Mouse (Mus musculus) heart, embryonic 13.5 days (tissue): Measurements from ENCODE around the gene Mylk. TPM values are rescaled to one million over a fixed set of nuclear protein-coding genes. Genes with fewer than 3 reads are reported as not detected.

Source experiments
- ATAC-seq: fragments of 200-750 bp; cut with Nextera tagmentation; 2 replicates; pipeline ENCODE4 v1.8.0; 2017; ENCODE audit warnings: moderate TSS enrichment; ENCODE audit not compliant: insufficient number of reproducible peaks, low FRiP score, low TSS enrichment; ENCODE audit errors: extremely low read depth
- H3K27ac ChIP-seq: fragments of 300-500 bp; sonication (generic); replicated peaks from 2 replicates; pipeline ENCODE4 v1.5.1; 2015; ENCODE audit warnings: moderate library complexity, mild to moderate bottlenecking, inconsistent platforms
- H3K27me3 ChIP-seq: fragments of 300-500 bp; sonication (generic); replicated peaks from 2 replicates; pipeline ENCODE4 v1.6.1; 2015; ENCODE audit warnings: mild to moderate bottlenecking, inconsistent platforms
- H3K36me3 ChIP-seq: fragments of 300-500 bp; sonication (generic); 2 replicates; pipeline ENCODE4 v1.6.1; 2015; ENCODE audit warnings: mild to moderate bottlenecking, inconsistent platforms
- H3K4me1 ChIP-seq: fragments of 300-500 bp; sonication (generic); 2 replicates; pipeline ENCODE4 v1.6.1; 2015; ENCODE audit warnings: inconsistent platforms
- H3K4me2 ChIP-seq: fragments of 300-500 bp; sonication (generic); 2 replicates; pipeline ENCODE4 v1.6.1; 2015; ENCODE audit warnings: inconsistent platforms, mild to moderate bottlenecking, moderate library complexity
- H3K4me3 ChIP-seq: fragments of 300-500 bp; sonication (generic); 2 replicates; pipeline ENCODE4 v1.5.1; 2015; ENCODE audit warnings: moderate library complexity, mild to moderate bottlenecking, inconsistent platforms
- H3K9ac ChIP-seq: fragments of 300-500 bp; sonication (generic); 2 replicates; pipeline ENCODE4 v1.6.1; 2015; ENCODE audit warnings: inconsistent platforms, mild to moderate bottlenecking, moderate library complexity
- H3K9me3 ChIP-seq: fragments of 300-500 bp; sonication (generic); 2 replicates; pipeline ENCODE4 v1.6.1; 2016; ENCODE audit warnings: inconsistent platforms
- WGBS: fragments of 180-500 bp; shearing (Covaris S2); methylation state at CpG from one replicate; pipeline ENCODE4 v1.1.7; 2015; ENCODE audit warnings: mixed read lengths; 5-methylcytosine and 5-hydroxymethylcytosine counted together
- polyA plus RNA-seq: library from polyadenylated mRNA; unstranded; fragments of >200 nt; fragmentation: Nextera tagmentation; extraction: Ambion mirVana; gene quantifications from 2 replicates; pipeline ENCODE4 v1.2.1, GENCODE M21; 2015

Mylk gene
- polyA plus RNA-seq, 1 experiment from 2014 or later = 9.1 TPM

- no peaks in the 10 kb centered on the region for H3K27me3 ChIP-seq
- no peaks in the 10 kb centered on the region for H3K36me3 ChIP-seq
- 87% methylated on average over 4 of the region's 4 CpGs for WGBS
- no peak overlapping the region for H3K4me3 ChIP-seq
- no peak for ATAC-seq
- no peak overlapping the region for H3K9ac ChIP-seq
- H3K4me1 ChIP-seq = no peaks in the 10 kb centered on the region
- no peak overlapping the region for H3K4me2 ChIP-seq
- H3K9me3 ChIP-seq = no peaks in the 10 kb centered on the region
- no peak overlapping the region for H3K27ac ChIP-seq
Observed at GRCm38 (mm10) chr16:34770127-34770526, 25.1 kb downstream of the Mylk start.

DNA sequence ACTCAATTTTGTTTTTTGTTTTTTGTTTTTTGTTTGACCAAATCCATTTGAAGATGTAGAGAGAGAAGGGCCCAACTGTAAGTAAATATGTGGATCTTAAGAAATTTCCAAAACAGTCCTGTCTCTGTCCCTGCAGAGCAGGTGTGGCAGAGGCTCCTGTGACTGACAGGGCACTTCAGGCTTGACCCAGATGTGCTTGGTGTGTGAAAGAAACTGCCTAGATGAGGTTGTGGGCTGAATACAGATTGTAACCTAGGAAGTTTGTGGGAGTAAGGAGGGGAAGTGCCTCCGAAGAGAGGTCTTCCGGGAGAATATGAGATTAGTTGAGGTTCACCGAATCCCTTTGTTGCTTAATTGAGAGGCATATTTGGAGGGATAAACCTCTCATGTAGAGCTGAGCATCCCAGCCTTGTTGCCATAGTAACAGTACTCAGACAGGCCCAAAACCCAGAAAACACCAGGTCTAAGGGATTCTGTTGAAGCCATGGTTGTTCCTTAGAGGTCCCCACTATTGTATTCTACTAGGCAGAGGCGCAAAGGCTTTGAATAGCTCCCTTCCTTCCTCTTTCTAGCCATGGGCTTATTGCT lies 27.5 kb downstream of the Mylk start:
- no peaks in the 10 kb centered on the region for H3K36me3 ChIP-seq
- H3K27me3 ChIP-seq = no peaks in the 10 kb centered on the region
- 71% methylated on average over 4 of the region's 4 CpGs for WGBS
- H3K4me2 ChIP-seq = no peak overlapping the region
- no peak for ATAC-seq
- H3K9ac ChIP-seq = no peak overlapping the region
- H3K27ac ChIP-seq = no peak overlapping the region
- no peak overlapping the region for H3K4me3 ChIP-seq
- H3K9me3 ChIP-seq = no peaks in the 10 kb centered on the region
- H3K4me1 ChIP-seq = no peaks in the 10 kb centered on the region

GRCm38 (mm10) chr16:34782442-34782841 lies 37.4 kb downstream of the Mylk start:
- H3K27ac ChIP-seq = no peak overlapping the region
- no peaks in the 10 kb centered on the region for H3K4me1 ChIP-seq
- no peaks in the 10 kb centered on the region for H3K27me3 ChIP-seq
- H3K36me3 ChIP-seq = no peaks in the 10 kb centered on the region
- H3K9ac ChIP-seq = no peak overlapping the region
- H3K4me2 ChIP-seq = no peak overlapping the region
- WGBS = 64% methylated on average over 1 of the region's 1 CpGs
- ATAC-seq = no peak
- H3K9me3 ChIP-seq = no peaks in the 10 kb centered on the region
- H3K4me3 ChIP-seq = no peak overlapping the region

DNA sequence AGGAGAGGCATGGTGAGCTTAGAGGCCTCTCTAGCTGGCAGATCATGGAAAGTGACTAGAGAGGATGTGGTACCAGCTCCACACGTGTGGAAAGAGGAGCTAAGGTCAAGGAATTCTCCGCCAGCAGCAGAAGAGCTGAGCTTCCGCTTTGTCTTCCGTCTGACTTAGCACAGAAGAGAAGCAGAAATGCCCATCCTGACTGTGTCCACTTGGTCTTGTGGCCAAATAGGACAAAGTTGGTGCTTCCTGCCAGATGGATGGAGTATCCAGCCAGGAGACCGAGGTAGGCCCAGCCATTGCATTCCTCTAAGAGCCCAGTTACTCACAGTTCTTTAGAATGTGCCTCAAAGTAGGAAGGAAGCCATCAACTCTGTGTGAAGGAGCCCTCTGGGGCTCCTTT lies 38.5 kb downstream of the Mylk start:
- no peak overlapping the region for H3K9ac ChIP-seq
- WGBS = 76% methylated on average over 5 of the region's 5 CpGs
- no peak for ATAC-seq

GRCm38 (mm10) chr16:34784675-34785074 lies 39.7 kb downstream of the Mylk start:
- ATAC-seq = no peak
- H3K4me1 ChIP-seq = no peaks in the 10 kb centered on the region
- no peak overlapping the region for H3K4me3 ChIP-seq
- H3K27me3 ChIP-seq = no peaks in the 10 kb centered on the region
- no peaks in the 10 kb centered on the region for H3K9me3 ChIP-seq
- no peaks in the 10 kb centered on the region for H3K36me3 ChIP-seq
- H3K9ac ChIP-seq = no peak overlapping the region
- no peak overlapping the region for H3K4me2 ChIP-seq
- WGBS = 65% methylated on average over 4 of the region's 4 CpGs
- H3K27ac ChIP-seq = no peak overlapping the region

More for the DNA sequence above, 38.5 kb downstream of the Mylk start:
- H3K27ac ChIP-seq = no peak overlapping the region
- no peaks in the 10 kb centered on the region for H3K4me1 ChIP-seq
- H3K4me3 ChIP-seq = no peak overlapping the region
- H3K36me3 ChIP-seq = no peaks in the 10 kb centered on the region
- no peak overlapping the region for H3K4me2 ChIP-seq
- no peaks in the 10 kb centered on the region for H3K27me3 ChIP-seq
- H3K9me3 ChIP-seq = no peaks in the 10 kb centered on the region

DNA sequence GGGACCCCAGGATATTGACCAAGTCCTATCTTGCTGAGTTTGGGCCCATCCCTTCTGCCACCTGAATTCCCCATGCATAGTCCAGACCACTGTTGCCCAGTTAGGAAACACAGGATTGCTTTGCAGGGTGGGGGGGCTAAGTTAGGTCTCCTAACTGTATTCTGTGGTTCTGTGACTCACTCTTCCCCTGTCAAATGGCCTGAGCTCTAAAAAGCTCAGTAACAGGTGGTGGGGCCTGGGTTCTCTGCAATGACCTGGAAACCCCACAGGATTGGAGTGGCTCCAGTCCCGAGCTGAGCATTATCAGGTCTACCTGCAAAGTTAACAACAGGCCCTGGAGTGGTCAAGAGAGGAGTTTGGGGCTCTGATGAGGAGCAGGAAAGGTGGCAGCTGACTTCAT lies 47.5 kb downstream of the Mylk start:
- H3K9ac ChIP-seq = no peak overlapping the region
- H3K9me3 ChIP-seq = no peaks in the 10 kb centered on the region
- peak overlapping the region; percentile 8; the same call in 1 of the 2 replicates for H3K27ac ChIP-seq
- ATAC-seq = no peak
- no peak overlapping the region for H3K4me3 ChIP-seq
- peaks cover 30% of the 10 kb centered on the region for H3K4me1 ChIP-seq
- WGBS = 30% methylated on average over 1 of the region's 1 CpGs
- H3K36me3 ChIP-seq = no peaks in the 10 kb centered on the region
- no peaks in the 10 kb centered on the region; the same call in 1 of the 2 replicates for H3K27me3 ChIP-seq
- H3K4me2 ChIP-seq = no peak overlapping the region

GRCm38 (mm10) chr16:34793000-34793399 lies 48.0 kb downstream of the Mylk start:
- H3K9me3 ChIP-seq = no peaks in the 10 kb centered on the region
- WGBS = 42% methylated on average over 5 of the region's 5 CpGs
- peaks cover 30% of the 10 kb centered on the region for H3K4me1 ChIP-seq
- H3K4me3 ChIP-seq = no peak overlapping the region
- no peak overlapping the region for H3K4me2 ChIP-seq
- 0 out of 2 replicates have a peak overlapping the region, but pooled peaks have one; percentile 8 for H3K27ac ChIP-seq
- no peak for ATAC-seq
- no peaks in the 10 kb centered on the region for H3K36me3 ChIP-seq
- H3K27me3 ChIP-seq = no peaks in the 10 kb centered on the region; the same call in 1 of the 2 replicates
- no peak overlapping the region for H3K9ac ChIP-seq

DNA sequence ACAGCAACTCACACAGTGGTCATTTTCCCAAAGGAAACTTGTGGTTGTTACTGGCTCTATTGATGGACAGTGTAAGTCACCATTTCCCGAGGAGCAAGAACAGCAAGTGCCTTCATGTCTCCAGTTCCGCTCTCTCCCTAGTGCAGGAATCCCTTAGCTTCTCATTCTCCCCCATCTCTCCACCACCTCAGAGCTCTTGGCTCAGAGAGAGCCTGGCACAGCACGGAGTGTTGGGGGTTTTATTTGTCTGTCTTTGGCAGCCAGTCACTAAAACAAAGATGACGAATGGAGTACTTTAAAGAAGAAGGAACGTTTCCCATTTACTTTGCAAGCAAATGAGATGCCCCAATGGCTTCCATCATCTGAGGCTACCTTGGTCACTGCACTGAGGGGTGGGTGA lies 56.2 kb downstream of the Mylk start:
- Histone ChIP-seq H3K9me3 (no peaks in the 10 kb centered on the region), H3K9ac (no peak overlapping the region), H3K4me2 (no peak overlapping the region), H3K27me3 (peaks cover 12% of the 10 kb centered on the region; the same call in 1 of the 2 replicates), H3K36me3 (no peaks in the 10 kb centered on the region), H3K4me3 (no peak overlapping the region), H3K4me1 (peaks cover 5% of the 10 kb centered on the region; the same call in 1 of the 2 replicates), H3K27ac (no peak overlapping the region)
- 69% methylated on average over 5 of the region's 5 CpGs for WGBS
- no peak for ATAC-seq

- 41% methylated on average over 11 of the region's 11 CpGs for WGBS
- Histone ChIP-seq H3K4me3 (no peak overlapping the region), H3K36me3 (no peaks in the 10 kb centered on the region), H3K4me1 (peaks cover 24% of the 10 kb centered on the region), H3K9me3 (no peaks in the 10 kb centered on the region), H3K27me3 (peaks cover 15% of the 10 kb centered on the region; the same call in 1 of the 2 replicates), H3K4me2 (no peak overlapping the region), H3K9ac (no peak overlapping the region), H3K27ac (no peak overlapping the region)
- ATAC-seq = no peak
Observed at GRCm38 (mm10) chr16:34804286-34805010, 59.4 kb downstream of the Mylk start.

DNA sequence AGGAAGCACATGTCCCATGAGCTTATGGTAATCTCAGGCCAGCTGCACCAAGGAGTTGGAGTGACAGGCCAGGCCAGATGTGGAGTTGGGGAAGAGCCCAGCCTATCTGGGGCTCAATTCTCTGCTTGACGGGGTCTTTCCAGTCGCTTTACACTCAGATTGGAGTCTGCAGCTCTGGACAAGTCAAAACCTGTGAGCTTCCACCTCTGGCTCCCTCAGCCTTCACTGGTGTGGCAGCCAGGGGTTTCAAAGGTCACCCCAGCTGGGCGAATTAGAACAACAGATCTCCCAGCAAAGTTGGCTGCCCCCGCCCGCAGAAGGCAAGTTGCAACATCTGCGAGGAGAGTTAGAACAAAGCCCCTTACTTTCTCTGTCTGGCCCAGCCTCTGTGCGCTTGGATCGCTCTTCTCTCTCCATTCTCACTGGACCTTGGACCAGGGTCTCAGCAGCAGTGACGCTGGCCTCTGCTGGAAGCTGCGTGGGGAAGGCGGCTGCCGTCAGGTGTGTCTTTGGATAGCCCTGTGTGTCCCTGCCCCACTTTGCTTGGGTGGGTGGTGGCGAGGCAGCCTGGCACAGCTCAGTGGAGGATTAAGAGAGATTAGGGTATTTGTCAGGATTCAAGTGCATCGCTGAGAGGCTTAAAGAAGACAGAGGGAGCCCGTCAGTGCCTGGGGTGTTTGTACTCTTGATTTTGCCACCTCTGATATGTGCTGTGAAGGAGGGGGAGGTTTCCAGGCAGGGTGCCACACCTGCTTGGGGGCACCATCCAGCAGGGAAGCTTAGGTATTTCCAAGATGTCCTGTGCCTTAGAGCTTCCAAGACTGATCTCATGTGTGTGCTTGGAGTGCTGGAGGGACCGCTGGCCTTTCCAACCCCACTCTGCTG lies 62.1 kb downstream of the Mylk start:
- peaks cover 27% of the 10 kb centered on the region for H3K4me1 ChIP-seq
- H3K4me3 ChIP-seq = no peak overlapping the region
- no peaks in the 10 kb centered on the region for H3K9me3 ChIP-seq
- peaks cover 15% of the 10 kb centered on the region; the same call in 1 of the 2 replicates for H3K27me3 ChIP-seq
- ATAC-seq = no peak
- H3K4me2 ChIP-seq = peak overlapping the region; percentile 34
- H3K36me3 ChIP-seq = no peaks in the 10 kb centered on the region
- H3K27ac ChIP-seq = no peak overlapping the region
- WGBS = 29% methylated on average over 16 of the region's 16 CpGs
- H3K9ac ChIP-seq = peak overlapping the region; percentile 47; the same call in 1 of the 2 replicates

- WGBS = 40% methylated on average over 11 of the region's 11 CpGs
- Histone ChIP-seq H3K36me3 (no peaks in the 10 kb centered on the region), H3K9ac (no peak overlapping the region), H3K9me3 (no peaks in the 10 kb centered on the region), H3K27ac (no peak overlapping the region), H3K4me1 (peaks cover 27% of the 10 kb centered on the region), H3K27me3 (peaks cover 15% of the 10 kb centered on the region; the same call in 1 of the 2 replicates), H3K4me3 (no peak overlapping the region), H3K4me2 (0 out of 2 replicates have a peak overlapping the region, but pooled peaks have one; percentile 34)
- no peak for ATAC-seq
Observed at GRCm38 (mm10) chr16:34807768-34808275, 62.8 kb downstream of the Mylk start.
